Mouse (Mus musculus) cerebellum, adult 11-12 months (tissue): Measurements from ENCODE around the gene Nmral1.
"Not testable (repeated sequence)": the region's sequence is repeated elsewhere in the genome, so short reads cannot be mapped to it uniquely, and the experiment has no call there.

ENCODE experiments used
- DNase-seq: peaks from one replicate; pipeline ENCODE4 v3.0.0; 2022

Nmral1 gene

GRCm38 (mm10) chr16:4713861-4714710 lies 5.1 kb downstream of the Nmral1 start:
- peak; percentile 84 for DNase-seq

GRCm38 (mm10) chr16:4711173-4711572 lies 8.0 kb downstream of the Nmral1 start:
- no peak for DNase-seq

- no peak for DNase-seq
Measured at GRCm38 (mm10) chr16:4705541-4705940, 13.6 kb downstream of the Nmral1 start.

GRCm38 (mm10) chr16:4702646-4703045 lies 16.5 kb downstream of the Nmral1 start:
- DNase-seq = no peak

GRCm38 (mm10) chr16:4701211-4701610 lies 17.9 kb downstream of the Nmral1 start:
- DNase-seq = no peak

GRCm38 (mm10) chr16:4689371-4689770 lies 29.8 kb downstream of the Nmral1 start:
- DNase-seq = not testable (repeated sequence)

- DNase-seq = no peak
Measured at GRCm38 (mm10) chr16:4684457-4684791, 34.7 kb downstream of the Nmral1 start.

- peak; percentile 96 for DNase-seq
Measured at GRCm38 (mm10) chr16:4683581-4684456, 35.3 kb downstream of the Nmral1 start.

- no peak for DNase-seq
Measured at GRCm38 (mm10) chr16:4683193-4683580, 36.0 kb downstream of the Nmral1 start.

- no peak for DNase-seq
Measured at GRCm38 (mm10) chr16:4682628-4683179, 36.5 kb downstream of the Nmral1 start.

- not testable (repeated sequence) for DNase-seq
Measured at GRCm38 (mm10) chr16:4680922-4681455, 38.2 kb downstream of the Nmral1 start.

GRCm38 (mm10) chr16:4679121-4680018 lies 39.8 kb downstream of the Nmral1 start, which contains the start of gene Coro7:
Gene Coro7, minus strand, starts transcription at chr16:4679777.
- peak; percentile 94 for DNase-seq

GRCm38 (mm10) chr16:4678080-4678479 lies 41.1 kb downstream of the Nmral1 start:
- no peak for DNase-seq

- no peak for DNase-seq
Measured at GRCm38 (mm10) chr16:4676836-4677235, 42.3 kb downstream of the Nmral1 start.

- DNase-seq = no peak
Measured at GRCm38 (mm10) chr16:4674091-4674490, 45.1 kb downstream of the Nmral1 start.

GRCm38 (mm10) chr16:4670317-4670716 lies 48.8 kb downstream of the Nmral1 start:
- no peak for DNase-seq

- DNase-seq = peak; percentile 76
Measured at GRCm38 (mm10) chr16:4667190-4667808, 51.9 kb downstream of the Nmral1 start.

GRCm38 (mm10) chr16:4665726-4666125 lies 53.4 kb downstream of the Nmral1 start:
- no peak for DNase-seq

- DNase-seq = no peak
Measured at GRCm38 (mm10) chr16:4663806-4664205, 55.4 kb downstream of the Nmral1 start.

- no peak for DNase-seq
Measured at GRCm38 (mm10) chr16:4661605-4662004, 57.6 kb downstream of the Nmral1 start.
